Mouse (Mus musculus): ENCODE results near the gene Dhh. TPM values are rescaled to one million over a fixed set of nuclear protein-coding genes. Genes with fewer than 3 reads are reported as not detected.

Gene Dhh
- polyA plus RNA-seq, 1 experiment from 2014 or later = 1.7 TPM

DNA sequence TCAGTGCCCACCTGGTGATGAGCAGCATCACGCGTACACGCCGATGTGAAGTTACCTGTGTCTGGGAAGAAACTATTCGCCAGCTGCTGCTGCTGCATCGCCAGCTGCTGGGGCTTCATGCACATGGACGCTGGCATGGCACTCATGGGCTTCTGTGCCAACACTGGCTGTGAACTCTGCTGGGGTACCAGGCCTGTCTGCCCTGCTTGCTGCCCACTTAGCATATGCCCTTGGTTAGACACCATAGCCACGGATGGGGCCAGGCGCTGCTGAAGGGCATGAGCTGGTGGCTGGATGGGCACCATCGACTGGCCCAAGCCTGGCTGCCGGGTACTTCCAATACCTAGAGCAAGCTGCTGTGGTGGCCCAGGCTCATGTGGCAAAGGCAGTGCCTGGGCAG lies 49.2 kb downstream of the Dhh start:
- no peak for ATAC-seq (ENCODE audit: insufficient number of reproducible peaks, low FRiP score, low TSS enrichment, low read depth)
- H3K27ac ChIP-seq (replicated peaks) = no peak overlapping the region
- H3K9me3 ChIP-seq (replicated peaks) = no peaks in the 10 kb centered on the region
- WGBS = 93% methylated on average over 11 of the region's 11 CpGs
- no peak overlapping the region for H3K9ac ChIP-seq
- no peaks in the 10 kb centered on the region for H3K27me3 ChIP-seq
- no peak overlapping the region for H3K4me3 ChIP-seq (replicated peaks)
- H3K4me2 ChIP-seq (replicated peaks) = no peak overlapping the region
- H3K4me1 ChIP-seq = 0 out of 2 replicates have a peak, but pooled peaks cover under 1% of the 10 kb centered on the region
- H3K36me3 ChIP-seq = peaks cover 100% of the 10 kb centered on the region

DNA sequence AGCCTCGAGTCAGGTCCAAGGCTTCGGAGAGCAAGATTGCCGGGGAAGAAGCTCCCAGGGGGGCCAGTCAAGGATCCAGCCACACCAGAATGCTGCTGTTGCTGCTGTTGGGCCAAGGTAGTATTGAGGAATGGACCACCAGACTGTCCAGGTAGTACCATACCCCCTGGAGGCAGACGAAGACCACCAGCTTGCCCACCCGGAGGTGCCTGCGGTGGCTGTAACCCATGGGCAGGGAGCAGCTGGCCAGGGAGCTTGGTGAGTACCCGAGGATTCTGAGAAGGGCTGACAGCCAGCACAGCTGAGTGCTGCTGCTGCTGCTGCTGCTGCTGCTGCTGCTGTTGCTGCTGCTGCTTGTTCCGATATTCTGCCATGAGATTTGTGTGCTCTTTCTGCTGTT lies 52.2 kb downstream of the Dhh start:
- Histone ChIP-seq H3K36me3 (peaks cover 100% of the 10 kb centered on the region), H3K27me3 (no peaks in the 10 kb centered on the region), H3K27ac (replicated peaks) (no peak overlapping the region), H3K4me3 (replicated peaks) (no peak overlapping the region), H3K4me2 (replicated peaks) (no peak overlapping the region), H3K9ac (no peak overlapping the region), H3K4me1 (0 out of 2 replicates have a peak, but pooled peaks cover 5% of the 10 kb centered on the region), H3K9me3 (replicated peaks) (no peaks in the 10 kb centered on the region)
- WGBS = 89% methylated on average over 8 of the region's 8 CpGs
- ATAC-seq (ENCODE audit: insufficient number of reproducible peaks, low FRiP score, low TSS enrichment, low read depth) = no peak

DNA sequence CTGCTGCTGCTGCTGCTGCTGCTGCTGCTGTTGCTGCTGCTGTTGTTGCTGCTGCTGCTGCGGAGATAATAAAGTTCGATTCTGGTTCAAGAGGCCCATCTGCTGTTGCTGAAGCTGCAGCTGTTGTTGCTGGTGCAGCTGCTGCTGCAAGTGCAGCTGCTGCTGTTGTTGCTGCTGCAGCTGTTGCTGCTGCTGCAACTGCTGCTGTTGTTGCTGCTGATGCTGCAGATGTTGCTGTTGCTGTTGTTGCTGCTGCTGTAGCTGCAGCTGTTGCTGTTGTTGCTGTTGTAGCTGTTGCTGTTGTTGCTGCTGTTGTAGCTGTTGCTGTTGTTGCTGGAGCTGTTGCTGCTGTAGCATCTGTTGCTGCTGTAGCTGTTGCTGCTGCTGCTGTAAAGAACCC lies 53.2 kb downstream of the Dhh start:
- Histone ChIP-seq H3K4me3 (replicated peaks) (no peak overlapping the region), H3K27me3 (no peaks in the 10 kb centered on the region), H3K9ac (no peak overlapping the region), H3K27ac (replicated peaks) (no peak overlapping the region), H3K36me3 (peaks cover 100% of the 10 kb centered on the region), H3K4me1 (0 out of 2 replicates have a peak, but pooled peaks cover 5% of the 10 kb centered on the region), H3K4me2 (replicated peaks) (no peak overlapping the region), H3K9me3 (replicated peaks) (no peaks in the 10 kb centered on the region)
- 87% methylated on average over 2 of the region's 2 CpGs for WGBS
- ATAC-seq (ENCODE audit: insufficient number of reproducible peaks, low FRiP score, low TSS enrichment, low read depth) = no peak

DNA sequence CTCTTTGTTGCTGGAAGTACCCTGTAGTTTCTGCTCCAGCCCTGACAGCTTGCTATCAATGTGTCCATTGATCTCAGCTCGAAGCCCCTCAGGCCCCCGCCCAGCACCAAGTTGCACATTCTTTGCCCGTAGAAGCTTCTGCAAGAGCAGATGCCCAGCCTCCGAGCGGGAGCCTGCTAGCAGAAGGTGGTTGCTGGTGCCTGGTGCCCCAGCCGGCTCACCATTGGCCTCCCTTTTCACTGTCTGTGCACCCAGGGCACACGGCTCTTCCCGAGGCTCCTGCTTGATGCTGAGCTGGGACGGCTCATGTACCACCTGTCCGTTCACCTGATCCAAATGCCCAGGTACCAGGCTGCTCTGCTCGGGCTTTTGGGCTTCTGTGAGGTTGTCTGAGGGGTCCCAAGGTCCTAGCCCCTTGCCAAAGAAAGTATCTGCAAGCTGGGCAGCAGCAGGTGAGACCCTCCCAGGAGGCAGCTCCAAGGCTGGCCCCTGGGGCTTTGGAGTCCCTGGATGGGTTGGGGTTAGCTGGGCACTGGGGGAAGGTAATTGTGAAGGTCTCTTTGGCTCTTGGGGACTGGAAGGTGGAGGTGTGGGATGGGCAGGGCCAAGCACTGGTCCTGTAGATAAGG lies 54.6 kb downstream of the Dhh start:
- H3K4me2 ChIP-seq (replicated peaks) = no peak overlapping the region
- H3K4me1 ChIP-seq = 0 out of 2 replicates have a peak, but pooled peaks cover 5% of the 10 kb centered on the region
- peaks cover 100% of the 10 kb centered on the region for H3K36me3 ChIP-seq
- H3K4me3 ChIP-seq (replicated peaks) = no peak overlapping the region
- ATAC-seq (ENCODE audit: insufficient number of reproducible peaks, low FRiP score, low TSS enrichment, low read depth) = no peak
- no peak overlapping the region for H3K9ac ChIP-seq
- H3K9me3 ChIP-seq (replicated peaks) = no peaks in the 10 kb centered on the region
- H3K27me3 ChIP-seq = no peaks in the 10 kb centered on the region
- 85% methylated on average over 11 of the region's 11 CpGs for WGBS
- H3K27ac ChIP-seq (replicated peaks) = no peak overlapping the region

Other genes with a start within 250 kb of the Dhh start
- 25.1 and 27.9 TPM in 2 replicates for gene Ddx23, start 235.6 kb downstream of the Dhh start, polyA plus RNA-seq (2015; fragmentation: Nextera tagmentation; extraction: Ambion mirVana)
- gene Rnd1, start 221.1 kb downstream of the Dhh start, polyA plus RNA-seq (2015; fragmentation: Nextera tagmentation; extraction: Ambion mirVana) = 0.60 and 1.1 TPM in 2 replicates
- 5.3 and 8.4 TPM in 2 replicates for gene Ccdc65, start 190.3 kb downstream of the Dhh start, polyA plus RNA-seq (2015; fragmentation: Nextera tagmentation; extraction: Ambion mirVana)
- gene Fkbp11, start 170.3 kb downstream of the Dhh start, polyA plus RNA-seq (2015; fragmentation: Nextera tagmentation; extraction: Ambion mirVana) = 82.8 and 87.4 TPM in 2 replicates
- 52.6 and 53.3 TPM in 2 replicates for gene Arf3, start 135.3 kb downstream of the Dhh start, polyA plus RNA-seq (2015; fragmentation: Nextera tagmentation; extraction: Ambion mirVana)
- 6.0 and 8.0 TPM in 2 replicates for gene Wnt10b, start 120.4 kb downstream of the Dhh start, polyA plus RNA-seq (2015; fragmentation: Nextera tagmentation; extraction: Ambion mirVana)
- 0.07 TPM in 1 of 2 replicates, not detected in the other for gene Wnt1, start 108.7 kb downstream of the Dhh start, polyA plus RNA-seq (2015; fragmentation: Nextera tagmentation; extraction: Ambion mirVana)
- gene Ddn, start 89.0 kb downstream of the Dhh start, polyA plus RNA-seq (2015; fragmentation: Nextera tagmentation; extraction: Ambion mirVana) = 0.04 and 0.05 TPM in 2 replicates
- 90.5 and 91.9 TPM in 2 replicates for gene Prkag1, start 67.0 kb downstream of the Dhh start, polyA plus RNA-seq (2015; fragmentation: Nextera tagmentation; extraction: Ambion mirVana)
- 14.1 and 14.9 TPM in 2 replicates for gene Kmt2d, start 27.3 kb downstream of the Dhh start, polyA plus RNA-seq (2015; fragmentation: Nextera tagmentation; extraction: Ambion mirVana)
- 13.2 and 17.3 TPM in 2 replicates for gene Rhebl1, start 4.0 kb downstream of the Dhh start, polyA plus RNA-seq (2015; fragmentation: Nextera tagmentation; extraction: Ambion mirVana)
- 21.7 and 22.0 TPM in 2 replicates for gene Lmbr1l, start 19.7 kb upstream of the Dhh start, polyA plus RNA-seq (2015; fragmentation: Nextera tagmentation; extraction: Ambion mirVana)
- 1,427 and 1,514 TPM in 2 replicates for gene Tuba1b, start 36.0 kb upstream of the Dhh start, polyA plus RNA-seq (2015; fragmentation: Nextera tagmentation; extraction: Ambion mirVana)
- not detected in 2 replicates for gene Gm49450, start 55.0 kb upstream of the Dhh start, polyA plus RNA-seq (2015; fragmentation: Nextera tagmentation; extraction: Ambion mirVana)
- 1,473 and 1,543 TPM in 2 replicates for gene Tuba1a, start 55.2 kb upstream of the Dhh start, polyA plus RNA-seq (2015; fragmentation: Nextera tagmentation; extraction: Ambion mirVana)
- 131 and 134 TPM in 2 replicates for gene Tuba1c, start 131.4 kb upstream of the Dhh start, polyA plus RNA-seq (2015; fragmentation: Nextera tagmentation; extraction: Ambion mirVana)
- gene Prph, start 156.6 kb upstream of the Dhh start, polyA plus RNA-seq (2015; fragmentation: Nextera tagmentation; extraction: Ambion mirVana) = 8.8 and 9.9 TPM in 2 replicates
- 27.1 TPM in 2 replicates for gene Troap, start 176.0 kb upstream of the Dhh start, polyA plus RNA-seq (2015; fragmentation: Nextera tagmentation; extraction: Ambion mirVana)
- 0.17 TPM in 1 of 2 replicates, not detected in the other for gene C1ql4, start 189.3 kb upstream of the Dhh start, polyA plus RNA-seq (2015; fragmentation: Nextera tagmentation; extraction: Ambion mirVana)
- 0.28 and 0.64 TPM in 2 replicates for gene Dnajc22, start 194.6 kb upstream of the Dhh start, polyA plus RNA-seq (2015; fragmentation: Nextera tagmentation; extraction: Ambion mirVana)
- gene Spats2, start 227.4 kb upstream of the Dhh start, polyA plus RNA-seq (2015; fragmentation: Nextera tagmentation; extraction: Ambion mirVana) = 36.7 and 37.0 TPM in 2 replicates